Mouse (Mus musculus) left cerebral cortex, adult 8-10 months (tissue): ENCODE measurements around the gene Il2rb. TPM values are rescaled to one million over a fixed set of nuclear protein-coding genes. Genes with fewer than 3 reads are reported as not detected.

Experiments used
- DNase-seq, 2 experiments: peaks; one replicate each; pipeline ENCODE4 v3.0.0; 2022; ENCODE audit warnings: low spot score in 2 of 2
- total RNA-seq, 4 experiments: library from RNA; stranded (reverse); gene quantifications; 2 replicates each; pipeline ENCODE4 v1.2.4; 2022

Il2rb gene
- under 1 TPM; 0.26 to 0.94 (median 0.42) TPM for total RNA-seq

DNA sequence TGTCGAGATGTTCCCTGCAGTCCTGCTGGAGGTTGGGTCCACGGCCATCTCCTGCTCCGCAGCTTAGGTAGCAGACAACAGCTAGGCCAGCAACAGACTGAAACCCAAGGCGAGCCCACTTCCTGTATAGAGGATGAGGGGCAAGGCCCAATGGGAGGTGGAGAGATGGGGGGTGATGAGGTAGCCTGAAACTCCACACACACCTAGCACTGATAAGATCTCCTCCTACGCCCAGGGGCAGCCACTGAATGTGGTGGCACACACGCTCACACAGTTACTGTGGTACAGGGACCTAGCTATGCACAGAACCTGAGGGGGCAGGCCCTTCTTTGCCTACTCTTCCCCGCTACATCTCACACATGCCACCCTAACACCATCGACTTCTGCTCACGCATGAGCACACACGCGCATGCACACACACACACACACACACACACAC is at the start of gene Il2rb:
Il2rb (minus strand) TSS at position 304 of the 439 bp plus-strand sequence.
- no peak for DNase-seq

DNA sequence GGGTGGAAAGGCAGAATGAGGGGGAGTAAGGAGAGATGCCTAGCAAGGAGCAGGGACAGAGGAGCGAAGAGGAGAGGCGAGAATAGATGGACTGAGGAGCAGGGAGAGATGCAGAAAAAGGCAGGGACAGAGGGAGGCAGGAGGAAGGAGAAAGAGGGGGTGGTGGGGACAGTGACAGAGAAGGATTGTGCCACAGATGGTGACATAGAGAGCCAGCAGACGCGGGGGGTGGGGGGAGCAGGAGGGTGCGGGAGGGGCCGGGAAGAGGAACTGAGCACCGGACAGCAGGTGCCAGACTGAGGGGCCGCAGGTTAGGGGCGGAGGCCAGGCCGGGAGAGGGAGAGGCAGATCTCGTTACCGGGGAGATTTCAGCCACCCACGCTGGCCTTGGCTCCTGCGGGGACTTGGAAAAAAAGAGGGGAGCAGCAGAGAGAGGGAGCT is 49.5 kb upstream of the Il2rb start, which contains the start of gene Sstr3:
Sstr3 (minus strand) TSS at position 125 of the 441 bp plus-strand sequence.
- peak in 1 of 2 experiments; percentile 72 for DNase-seq

DNA sequence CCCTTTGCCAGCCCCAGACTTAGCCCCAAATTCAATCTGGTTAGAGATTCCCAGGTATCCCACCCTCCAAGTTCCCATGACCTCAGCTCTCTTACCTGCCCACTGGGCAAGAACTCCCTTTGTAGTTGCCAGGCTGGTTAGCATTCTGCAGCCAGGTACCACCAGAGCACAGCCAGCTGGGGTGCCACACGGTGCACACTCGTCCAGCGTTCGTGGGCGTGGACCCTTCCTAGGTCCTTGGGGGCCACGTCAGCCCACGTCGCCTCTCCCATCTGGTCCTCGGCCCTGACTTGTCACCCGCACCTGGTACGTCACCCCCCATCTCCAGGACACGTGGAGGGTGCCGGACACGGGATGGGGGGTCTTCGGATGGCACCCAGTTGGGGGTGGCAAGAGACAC is 49.0 kb upstream of the Il2rb start:
- DNase-seq: no peak

DNA sequence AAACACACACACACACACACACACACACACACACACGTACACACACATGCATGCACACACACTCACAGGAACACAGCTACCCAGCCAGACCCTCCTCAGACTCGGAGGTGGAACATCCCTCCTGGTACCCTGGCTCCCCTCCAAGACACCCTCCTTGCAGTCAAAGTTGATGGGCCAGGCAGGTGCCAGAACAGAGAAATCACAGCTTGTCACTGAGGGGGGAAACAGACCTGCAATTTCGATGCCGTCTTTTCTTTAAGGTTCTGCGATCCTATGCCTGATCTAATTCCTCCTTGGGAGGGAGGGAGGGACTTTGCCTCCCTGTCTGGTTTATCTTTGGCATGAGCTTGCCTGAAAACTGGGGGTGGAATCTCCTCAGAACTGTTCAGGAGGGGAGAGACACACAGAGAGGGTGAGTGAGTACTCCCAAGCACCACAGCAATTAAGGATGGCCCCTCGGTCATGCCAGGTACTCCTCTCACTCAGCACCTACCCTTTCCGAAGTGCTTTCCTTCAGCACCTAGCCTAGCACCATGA is 47.8 kb upstream of the Il2rb start:
- DNase-seq: no peak

DNA sequence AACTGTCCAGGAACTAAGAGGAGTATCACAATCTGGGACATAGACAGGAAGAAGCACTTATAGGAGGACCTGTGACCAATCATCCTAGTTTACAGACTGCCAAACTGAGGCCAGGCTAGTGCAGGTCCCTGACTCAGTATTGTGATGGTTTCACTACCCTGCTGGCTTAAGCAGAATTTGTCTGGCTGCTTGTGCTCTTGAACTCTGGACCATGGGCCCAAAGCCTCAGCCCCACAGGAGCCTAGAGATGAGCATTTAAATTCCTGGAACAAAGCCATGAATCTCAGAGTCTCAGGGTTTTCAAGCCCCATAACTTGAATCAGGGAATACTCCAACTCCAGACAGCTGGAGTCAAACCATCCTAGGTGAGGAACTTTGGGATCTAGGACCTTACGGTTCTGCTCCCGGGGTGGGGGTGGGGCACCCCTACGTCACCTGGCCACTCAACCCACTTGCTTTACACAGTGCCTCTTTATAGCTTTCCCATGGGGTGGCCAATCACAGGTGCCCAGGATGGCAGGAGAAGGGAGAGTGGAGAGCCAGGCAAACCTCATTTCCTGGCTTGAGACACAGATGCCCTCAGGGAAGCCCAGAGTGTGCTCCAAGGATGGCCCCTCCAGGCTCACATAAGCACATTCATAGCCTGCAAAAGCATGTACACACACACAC is 47.2 kb upstream of the Il2rb start:
- no peak for DNase-seq

DNA sequence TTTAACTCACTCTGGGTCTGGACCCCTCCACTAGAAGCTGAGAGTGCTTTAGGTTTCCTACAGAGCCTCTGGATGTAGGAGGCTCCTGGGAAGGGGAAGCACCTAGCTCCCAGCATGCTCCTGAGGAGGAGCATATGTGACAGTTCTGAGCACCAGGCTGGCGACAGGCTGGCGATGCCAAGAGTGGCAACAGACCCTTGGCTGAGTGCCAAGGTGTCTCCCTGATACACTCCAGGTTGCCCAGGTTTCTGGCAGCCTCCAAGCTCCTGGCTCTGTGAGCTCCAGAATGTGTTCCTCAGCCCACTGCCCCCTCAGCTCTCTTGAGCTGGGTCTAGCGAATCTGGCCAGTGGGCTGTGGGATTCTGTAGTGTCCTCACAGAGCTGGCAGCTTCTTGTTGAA is 46.5 kb upstream of the Il2rb start:
- DNase-seq: peak in 1 of 2 experiments; percentile 59

DNA sequence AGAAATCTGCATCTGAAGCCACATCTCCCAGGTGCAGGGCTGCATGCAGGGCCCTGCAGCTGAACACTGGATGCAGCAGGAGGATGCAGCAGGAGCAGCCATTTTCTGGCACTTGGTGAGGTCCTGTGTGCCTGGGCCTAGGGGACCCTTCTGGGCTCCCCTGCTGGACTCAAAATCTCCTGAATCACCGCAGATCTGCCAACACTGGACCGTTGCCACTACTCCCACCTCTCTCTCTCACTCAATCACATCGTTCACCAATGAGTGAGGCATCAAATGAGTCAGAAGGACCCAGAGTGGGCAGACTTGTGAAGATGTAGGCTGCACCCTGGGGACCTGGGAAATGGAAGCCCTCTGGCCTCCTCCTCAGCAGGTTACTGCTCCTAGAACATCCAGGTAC is 46.0 kb upstream of the Il2rb start:
- DNase-seq: no peak

DNA sequence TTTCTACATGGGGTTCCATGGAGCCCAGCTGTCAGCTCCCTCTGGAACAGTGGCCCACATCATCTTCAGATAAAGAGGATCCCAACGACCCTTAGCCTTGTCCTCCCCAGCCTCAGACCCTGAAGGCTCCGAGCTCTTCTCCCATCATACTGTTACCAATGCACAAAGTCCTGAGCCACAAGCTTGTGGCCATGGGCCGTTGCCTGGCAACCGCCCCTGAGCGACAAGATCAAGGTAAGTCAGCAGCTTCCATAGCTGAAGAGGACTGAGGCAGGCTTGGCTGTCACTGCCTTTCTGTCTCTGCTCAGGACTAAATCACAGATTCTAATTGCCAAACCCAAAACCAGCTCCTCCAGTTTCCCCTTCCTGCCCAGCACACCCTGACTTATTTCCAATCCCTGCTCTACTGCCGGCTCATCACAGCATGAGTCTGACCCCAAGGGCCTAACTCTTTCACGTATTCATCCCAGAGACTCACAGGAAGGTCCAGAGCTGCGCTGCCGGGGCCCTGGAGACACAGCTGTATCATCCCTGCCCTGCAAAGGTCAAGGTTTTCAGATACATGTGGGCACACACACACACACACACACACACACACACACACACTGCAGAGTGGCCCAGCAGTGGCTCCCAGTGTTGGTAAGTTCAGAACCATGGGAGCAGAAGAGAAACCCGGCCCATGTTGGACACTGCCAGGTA is 40.8 kb upstream of the Il2rb start:
- no peak for DNase-seq

DNA sequence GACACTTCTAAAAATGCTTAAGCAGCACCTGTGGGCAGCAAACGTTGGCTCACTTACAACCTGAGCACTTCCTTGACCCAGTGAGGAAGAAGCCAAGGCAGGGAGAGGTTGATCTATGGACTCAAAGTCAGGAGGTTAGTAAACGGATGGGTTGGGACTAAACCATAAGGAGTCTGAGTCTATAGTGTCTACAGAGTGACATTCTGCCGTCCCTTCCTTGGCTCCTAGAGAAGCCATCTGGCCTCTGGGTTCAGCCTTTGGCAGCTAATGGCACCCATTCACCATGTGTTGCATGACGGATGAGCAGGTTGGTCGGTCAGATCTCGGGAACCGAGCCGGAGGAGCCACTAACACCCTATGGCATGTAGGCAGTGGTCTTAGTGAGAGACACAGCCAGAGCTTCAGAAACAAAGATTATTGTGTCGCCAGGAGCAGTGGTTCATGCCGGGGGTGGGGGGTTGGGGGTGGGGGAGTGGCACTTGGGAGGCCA is 38.3 kb upstream of the Il2rb start:
- no peak for DNase-seq

DNA sequence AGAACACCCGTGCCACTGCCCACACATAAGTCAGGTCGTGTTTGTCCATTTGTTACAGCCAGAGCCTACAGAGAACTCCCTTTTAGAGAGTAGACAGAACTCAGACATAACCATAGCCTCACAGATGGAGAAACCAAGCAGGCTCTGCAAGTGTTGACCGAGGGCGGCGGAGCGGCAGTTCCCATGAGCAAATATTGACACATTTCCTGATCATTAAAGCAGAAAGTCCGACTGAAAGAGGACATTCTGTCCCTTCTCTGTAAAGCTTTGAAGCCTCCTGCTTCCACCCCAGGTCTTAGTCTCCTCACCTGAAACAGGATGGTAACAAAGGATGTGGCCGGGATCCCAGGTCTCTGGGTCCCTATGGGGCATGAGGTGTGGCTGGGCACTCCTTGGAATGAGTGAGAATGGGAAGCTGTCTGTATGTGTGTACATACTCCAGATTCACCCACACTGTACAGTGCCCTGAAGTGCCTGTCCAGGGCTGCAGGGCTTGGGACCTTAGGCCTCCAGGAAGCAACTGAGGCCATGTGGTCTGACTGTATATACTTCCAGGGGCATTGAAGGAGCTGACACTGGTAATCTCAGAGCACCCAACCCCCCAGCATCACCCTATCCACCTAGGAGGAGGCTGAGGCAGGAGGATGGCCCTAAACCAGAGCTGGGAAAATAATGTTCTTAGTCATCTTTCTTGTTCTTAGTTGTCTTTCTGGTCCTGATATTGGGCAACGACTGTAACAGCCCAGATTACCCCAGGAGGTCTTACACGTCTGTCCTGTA is 37.7 kb upstream of the Il2rb start:
- DNase-seq: no peak

DNA sequence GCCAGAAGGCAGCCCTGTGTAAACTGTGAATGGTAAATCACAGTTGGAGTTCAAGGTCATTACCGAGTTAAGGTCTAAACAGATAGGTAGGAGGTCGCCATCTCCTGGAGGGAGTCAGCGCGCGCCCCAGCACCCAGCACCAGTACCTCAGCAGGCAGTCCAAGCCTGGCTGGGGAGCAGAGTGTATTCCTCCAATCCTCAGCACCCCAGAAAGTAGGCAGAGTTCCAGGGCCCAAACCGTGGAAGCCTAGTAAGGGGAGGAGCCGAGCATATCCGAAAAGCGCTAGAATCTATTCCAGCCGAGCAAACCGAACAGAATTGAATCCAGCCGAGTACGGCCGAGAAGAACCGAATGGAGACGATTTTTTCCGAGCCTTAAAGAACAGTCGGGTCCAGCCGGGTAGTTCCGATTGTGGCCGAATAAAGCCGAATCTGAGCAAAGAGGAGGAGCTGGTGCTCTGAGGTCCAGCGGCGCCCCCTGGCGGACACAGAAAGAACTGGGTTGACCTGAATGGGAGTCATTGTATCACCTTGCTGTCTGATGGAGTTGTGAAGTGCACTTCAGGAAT is 36.9 kb upstream of the Il2rb start:
- DNase-seq: peak; percentile 98 to 99

DNA sequence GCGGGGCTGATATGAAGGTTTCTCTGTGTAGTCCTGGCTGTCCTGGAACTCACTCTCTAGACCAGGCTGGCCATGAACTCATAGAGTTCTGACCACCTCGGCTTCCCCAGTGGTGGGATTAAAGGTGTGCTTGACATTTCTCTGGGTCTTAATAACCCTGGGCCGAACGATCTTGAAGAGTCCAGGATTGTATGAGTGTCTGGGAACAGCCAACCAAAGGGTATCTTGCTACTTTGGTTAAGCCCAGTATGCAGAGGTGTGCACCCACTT is 36.3 kb upstream of the Il2rb start:
- DNase-seq: no peak

DNA sequence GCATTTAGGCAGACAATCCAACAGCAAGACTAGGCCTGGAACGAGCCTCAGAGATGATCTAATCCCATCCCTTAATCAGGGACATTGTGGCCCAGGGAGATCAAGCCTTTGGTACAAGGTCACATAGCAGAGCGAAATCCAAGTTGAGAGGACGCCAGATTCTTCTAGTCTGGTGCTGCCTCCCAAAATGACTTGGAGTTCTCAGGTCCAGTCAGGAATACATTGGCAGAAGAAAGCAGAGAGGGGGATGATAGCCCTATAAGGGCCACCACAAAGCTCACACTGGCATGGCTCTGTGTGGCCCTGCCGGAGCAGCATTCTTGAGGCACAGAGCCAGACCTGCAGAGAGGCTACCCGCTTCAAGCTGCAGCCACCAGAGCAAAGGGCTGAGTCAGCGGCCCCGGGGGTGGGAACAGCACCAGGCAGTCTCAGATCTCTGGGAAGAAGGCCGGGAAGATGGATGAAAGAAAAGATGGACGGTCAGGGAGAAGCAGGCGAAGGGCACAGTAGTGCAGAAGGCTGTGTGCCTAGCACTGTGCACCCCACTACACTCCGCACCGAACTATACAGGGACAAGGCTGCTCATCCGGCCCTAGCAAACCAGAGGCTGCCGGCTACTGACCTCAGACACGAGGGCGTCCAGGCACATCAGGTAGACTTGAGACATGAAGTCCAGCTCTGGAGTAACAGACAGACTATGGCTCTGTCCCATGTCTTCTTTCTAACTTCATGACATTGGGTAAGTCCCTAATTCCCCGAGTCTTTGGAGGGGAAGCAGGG is 35.8 kb upstream of the Il2rb start, which contains the start of gene C1qtnf6:
C1qtnf6 (minus strand) TSS at position 746 of the 780 bp plus-strand sequence.
- DNase-seq: no peak

DNA sequence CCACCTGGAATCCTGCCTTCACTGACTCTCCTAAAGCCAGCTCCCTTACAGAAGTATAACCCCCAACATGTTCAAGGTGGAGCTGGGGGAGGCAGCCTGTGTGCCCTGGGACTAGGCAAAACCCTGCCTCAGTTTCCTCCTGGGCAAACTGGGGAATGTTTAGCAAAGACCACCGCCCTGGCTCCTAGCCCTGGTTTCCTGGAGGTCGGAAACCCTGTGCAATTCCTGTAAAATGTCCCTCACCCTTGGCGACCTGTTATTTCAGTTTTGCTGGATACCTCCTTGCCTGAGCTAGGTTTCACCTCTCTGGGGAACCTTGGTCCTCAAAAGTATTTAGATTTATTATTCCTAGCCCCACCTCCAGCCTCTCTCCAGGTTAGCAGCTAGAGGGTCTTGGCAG is 35.1 kb upstream of the Il2rb start:
- no peak for DNase-seq

DNA sequence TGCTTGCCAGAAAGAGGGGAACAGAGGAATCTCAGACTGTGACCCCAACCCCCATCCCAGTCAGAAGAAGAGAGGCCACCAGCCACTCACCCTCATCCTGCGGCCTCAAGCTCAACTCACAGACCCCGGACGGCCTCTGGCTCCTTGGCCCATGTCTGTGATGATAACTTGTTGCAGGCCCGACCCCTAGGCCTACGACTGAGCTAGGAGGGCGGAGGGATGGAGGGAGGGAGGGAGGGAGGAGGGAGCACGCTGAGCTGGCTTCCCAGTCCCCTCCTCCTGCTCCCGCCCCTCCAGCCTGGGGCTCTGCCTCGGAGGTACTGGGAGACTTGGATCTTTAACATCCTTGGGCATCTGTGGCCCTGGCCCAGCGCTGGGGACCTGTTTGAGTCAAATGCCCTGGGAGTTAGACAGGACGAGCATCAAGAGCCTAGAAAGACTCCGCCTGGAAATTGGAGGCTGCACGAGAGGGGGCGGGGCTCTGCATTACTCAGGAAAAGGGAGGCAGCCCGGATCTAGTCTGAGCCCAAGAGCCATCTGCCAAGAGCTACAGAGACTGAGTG is 34.4 kb upstream of the Il2rb start:
- DNase-seq: peak; percentile 53 to 62

DNA sequence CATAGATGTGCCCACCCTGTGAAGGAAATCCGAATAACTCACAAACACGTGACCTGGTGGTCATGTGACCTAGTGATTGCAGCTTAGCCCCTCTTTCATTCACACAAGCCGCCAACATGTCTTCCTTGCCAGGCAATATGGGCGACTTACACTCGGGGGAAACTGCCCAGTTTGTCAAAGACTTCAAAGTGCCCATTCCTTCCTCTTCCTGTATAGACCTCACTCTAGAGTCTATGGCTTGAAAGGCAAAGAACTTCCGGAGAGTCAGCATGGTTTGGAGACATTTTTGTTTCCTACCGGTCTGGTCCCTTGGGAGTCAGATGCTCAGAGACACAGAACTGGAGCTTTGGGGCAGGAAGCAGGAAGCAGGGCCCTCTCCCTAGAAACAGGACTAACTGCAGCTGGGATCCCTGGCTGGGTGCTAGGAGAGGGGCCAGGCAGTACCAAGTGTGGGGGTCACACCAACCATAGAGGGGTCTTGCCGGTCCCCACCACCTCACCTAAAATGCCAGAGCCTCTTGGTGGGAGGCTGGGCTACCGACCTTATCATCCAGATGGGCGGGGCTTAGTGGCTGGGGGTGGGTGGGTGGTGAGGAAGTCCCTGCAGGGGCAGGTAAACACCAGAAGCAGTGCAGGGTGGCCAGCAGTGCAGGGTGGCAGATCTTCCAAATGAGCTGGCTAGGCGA is 33.8 kb upstream of the Il2rb start:
- DNase-seq: no peak

DNA sequence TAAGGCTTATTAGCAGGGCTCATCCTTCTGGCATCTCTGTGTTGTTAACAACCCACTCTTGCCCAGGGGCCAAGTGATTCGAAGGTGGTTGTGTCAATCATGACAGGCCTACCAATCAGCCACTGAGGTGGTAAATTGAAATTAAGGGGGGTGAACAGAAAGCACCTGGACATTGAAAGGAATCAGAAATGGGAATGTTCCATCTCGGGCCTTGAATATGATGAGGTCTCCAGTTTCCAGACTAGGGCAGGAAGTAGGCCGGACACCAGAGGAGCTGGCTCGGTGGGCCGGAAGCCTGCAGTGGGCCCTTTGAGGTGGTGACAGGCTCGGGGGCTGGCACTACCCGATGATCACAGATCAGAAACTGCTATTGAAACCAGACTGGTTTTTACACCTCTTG is 32.9 kb upstream of the Il2rb start:
- DNase-seq: no peak

DNA sequence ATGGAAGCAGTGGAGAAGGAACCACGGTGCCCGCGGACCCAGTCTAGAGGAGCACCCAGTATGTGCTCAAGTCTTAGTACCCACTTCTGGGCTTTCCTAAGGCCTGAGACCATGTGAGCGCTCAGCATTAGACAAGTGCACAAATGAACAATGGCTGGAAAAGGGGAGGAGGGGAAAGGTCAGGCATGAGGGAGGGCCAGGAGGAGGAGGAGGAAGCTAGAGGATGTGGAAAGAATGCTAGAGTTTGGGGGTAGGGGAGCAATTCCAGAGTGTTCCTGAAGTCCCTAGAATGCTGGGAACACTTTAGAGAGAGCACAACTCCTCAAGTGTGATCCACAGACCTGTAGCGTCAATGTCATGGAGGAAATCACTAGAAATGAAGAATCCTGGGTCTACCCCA is 29.1 kb upstream of the Il2rb start:
- DNase-seq: no peak

DNA sequence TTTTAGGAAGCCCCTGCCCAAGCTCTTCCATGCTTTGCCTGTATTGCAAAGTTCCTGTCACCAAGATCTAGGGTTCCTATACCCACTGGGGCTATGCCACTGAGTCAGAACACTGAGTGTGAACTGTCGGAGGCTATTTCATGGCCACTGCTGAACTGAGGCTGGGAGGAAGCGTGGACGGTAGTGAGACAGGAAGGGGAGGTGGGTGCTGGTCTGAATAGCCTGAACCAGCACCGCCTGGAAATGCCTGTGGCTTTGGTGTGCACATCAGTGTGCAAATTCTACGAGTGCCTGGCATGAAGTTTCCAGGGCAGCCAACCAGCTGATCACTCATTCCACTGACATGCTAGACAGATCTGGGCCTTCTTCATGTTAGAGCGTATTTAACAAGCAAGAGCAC is 26.8 kb upstream of the Il2rb start:
- DNase-seq: no peak

DNA sequence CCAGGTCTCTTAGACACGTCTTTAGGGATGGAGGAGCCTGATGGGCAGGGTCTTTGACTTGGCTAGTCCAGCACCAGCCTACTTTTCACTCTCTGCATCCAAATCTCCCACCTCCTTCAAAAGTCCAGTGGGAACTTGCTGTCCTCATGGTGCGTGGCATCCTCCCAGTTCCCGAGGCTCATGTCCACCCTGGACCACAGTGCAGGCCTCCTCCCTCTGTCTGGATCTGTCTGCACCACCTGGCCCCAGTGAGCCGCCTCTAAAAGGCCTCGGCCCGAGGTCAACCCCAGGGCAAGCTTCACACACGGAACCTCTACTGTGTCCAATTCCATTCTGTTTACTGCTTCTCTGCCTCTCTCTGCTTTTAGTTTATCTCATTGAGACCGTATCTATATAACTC is 26.3 kb upstream of the Il2rb start:
- no peak for DNase-seq
